Mouse (Mus musculus): ENCODE measurements around the gene Prmt2. TPM values are rescaled to one million over a fixed set of nuclear protein-coding genes. Genes with fewer than 3 reads are reported as not detected.

The Prmt2 gene
- polyA plus RNA-seq (2015; fragmentation: Nextera tagmentation; extraction: Ambion mirVana) = 38.4 and 39.0 TPM in 2 replicates

GRCm38 (mm10) chr10:76237341-76238225 lies at the start of gene Prmt2:
Gene Prmt2, minus strand, starts transcription at chr10:76237865.

GRCm38 (mm10) chr10:76253536-76253935 lies 15.9 kb upstream of the Prmt2 start, which contains the start of gene S100b:
Gene S100b, plus strand, starts transcription at chr10:76253853.

MicroRNA genes within 50 kb of the gene (microRNA counts, 519-probe panel; counts per million panel counts)
- not detected for microRNA mmu-miR-678

Small RNA genes within 50 kb of the gene (microRNA-seq; reads per million reads assigned to microRNA genes)
- gene Mir678 = not detected

Other genes starting within 250 kb of the Prmt2 start
- 11.1 and 11.6 TPM in 2 replicates for gene Zfp280b, start 205.2 kb downstream of the Prmt2 start, polyA plus RNA-seq (2015; fragmentation: Nextera tagmentation; extraction: Ambion mirVana)
- gene Slc5a4b, start 126.9 kb downstream of the Prmt2 start, polyA plus RNA-seq (2015; fragmentation: Nextera tagmentation; extraction: Ambion mirVana) = not detected in 2 replicates
- not detected in 2 replicates for gene Slc5a4a, start 90.4 kb downstream of the Prmt2 start, polyA plus RNA-seq (2015; fragmentation: Nextera tagmentation; extraction: Ambion mirVana)
- gene S100b, start 16.0 kb upstream of the Prmt2 start, polyA plus RNA-seq (2015; fragmentation: Nextera tagmentation; extraction: Ambion mirVana) = 1.5 and 1.9 TPM in 2 replicates
- 7.4 TPM in 2 replicates for gene Dip2a, start 107.4 kb upstream of the Prmt2 start, polyA plus RNA-seq (2015; fragmentation: Nextera tagmentation; extraction: Ambion mirVana)
- gene AC141477.1, start 202.6 kb upstream of the Prmt2 start, polyA plus RNA-seq (2015; fragmentation: Nextera tagmentation; extraction: Ambion mirVana) = not detected in 2 replicates
- gene Pcnt, start 204.9 kb upstream of the Prmt2 start, polyA plus RNA-seq (2015; fragmentation: Nextera tagmentation; extraction: Ambion mirVana) = 3.7 and 5.2 TPM in 2 replicates
- not detected in 2 replicates for gene 2610028H24Rik, start 211.2 kb upstream of the Prmt2 start, polyA plus RNA-seq (2015; fragmentation: Nextera tagmentation; extraction: Ambion mirVana)
- 24.9 and 27.8 TPM in 2 replicates for gene Mcm3ap, start 231.1 kb upstream of the Prmt2 start, polyA plus RNA-seq (2015; fragmentation: Nextera tagmentation; extraction: Ambion mirVana)
- gene Ybey, start 231.2 kb upstream of the Prmt2 start, polyA plus RNA-seq (2015; fragmentation: Nextera tagmentation; extraction: Ambion mirVana) = 3.1 and 3.4 TPM in 2 replicates